Mouse (Mus musculus): Measurements from ENCODE around the gene Gm10271. TPM values are rescaled to one million over a fixed set of nuclear protein-coding genes. Genes with fewer than 3 reads are reported as not detected.
A peak's percentile ranks its signal among the peaks of the same experiment; 100 is the strongest.

Gm10271 gene
- polyA plus RNA-seq, 1 experiment from 2014 or later = not detected

GRCm38 (mm10) chr10:116968741-116969140, 3.7 kb downstream of the Gm10271 start:
- no peak for DNase-seq (ENCODE audit: low spot score)
- no peak overlapping the region for H3K4me3 ChIP-seq (ENCODE audit: low read depth, low read length)
- no peak overlapping the region for H3K27ac ChIP-seq (replicated peaks; ENCODE audit: low read depth, low read length)
- no peaks in the 10 kb centered on the region for H3K9me3 ChIP-seq (replicated peaks; ENCODE audit: control insufficient read depth, low read length)
- no peaks in the 10 kb centered on the region for H3K27me3 ChIP-seq (ENCODE audit: control insufficient read depth, insufficient read depth, low read length)
- ATAC-seq (replicated peaks; ENCODE audit: insufficient number of reproducible peaks, low FRiP score, low TSS enrichment, low read depth) = no peak
- H3K4me1 ChIP-seq (ENCODE audit: control insufficient read depth, insufficient read depth, low read length) = no peaks in the 10 kb centered on the region
- H3K9ac ChIP-seq (replicated peaks; ENCODE audit: low read length) = no peak overlapping the region
- 81% methylated on average over 4 of the region's 4 CpGs for WGBS
- H3K4me2 ChIP-seq (ENCODE audit: low read depth, low read length) = no peak overlapping the region
- no peaks in the 10 kb centered on the region for H3K36me3 ChIP-seq (replicated peaks; ENCODE audit: control insufficient read depth, insufficient read depth, low read depth, low read length)

- WGBS = 84% methylated on average over 6 of the region's 6 CpGs
- H3K27me3 ChIP-seq (ENCODE audit: control insufficient read depth, insufficient read depth, low read length) = no peaks in the 10 kb centered on the region
- no peak overlapping the region for H3K4me2 ChIP-seq (ENCODE audit: low read depth, low read length)
- H3K36me3 ChIP-seq (replicated peaks; ENCODE audit: control insufficient read depth, insufficient read depth, low read depth, low read length) = no peaks in the 10 kb centered on the region
- H3K4me1 ChIP-seq (ENCODE audit: control insufficient read depth, insufficient read depth, low read length) = no peaks in the 10 kb centered on the region
- ATAC-seq (replicated peaks; ENCODE audit: insufficient number of reproducible peaks, low FRiP score, low TSS enrichment, low read depth) = no peak
- H3K9ac ChIP-seq (replicated peaks; ENCODE audit: low read length) = no peak overlapping the region
- DNase-seq (ENCODE audit: low spot score) = no peak
- H3K4me3 ChIP-seq (ENCODE audit: low read depth, low read length) = no peak overlapping the region
- H3K27ac ChIP-seq (replicated peaks; ENCODE audit: low read depth, low read length) = no peak overlapping the region
- H3K9me3 ChIP-seq (replicated peaks; ENCODE audit: control insufficient read depth, low read length) = no peaks in the 10 kb centered on the region
Measured at GRCm38 (mm10) chr10:116966065-116966464, 6.3 kb downstream of the Gm10271 start.

DNA sequence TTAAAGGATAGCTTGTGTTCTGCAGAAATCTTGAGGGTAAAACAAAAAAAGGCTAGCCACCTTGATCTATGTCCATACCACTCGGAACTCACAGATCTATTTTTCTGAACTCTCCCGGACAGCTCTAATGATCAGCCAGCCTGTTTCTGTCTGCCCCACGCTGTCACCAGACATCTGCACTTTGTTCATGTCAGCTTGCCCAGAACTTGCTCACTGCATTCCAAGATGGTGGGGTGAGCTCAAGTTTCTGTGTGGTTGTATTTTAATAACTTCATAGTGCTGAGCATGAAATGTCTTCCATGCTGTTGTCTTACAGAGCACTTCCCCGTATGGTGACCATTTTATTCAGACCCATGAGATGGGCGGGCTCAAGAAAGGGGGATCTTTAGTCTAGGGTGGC, 7.1 kb downstream of the Gm10271 start:
- H3K9ac ChIP-seq (replicated peaks; ENCODE audit: low read length) = no peak overlapping the region
- 43% methylated on average over 5 of the region's 5 CpGs for WGBS
- no peak overlapping the region for H3K27ac ChIP-seq (replicated peaks; ENCODE audit: low read depth, low read length)
- H3K4me2 ChIP-seq (ENCODE audit: low read depth, low read length) = no peak overlapping the region
- no peaks in the 10 kb centered on the region for H3K4me1 ChIP-seq (ENCODE audit: control insufficient read depth, insufficient read depth, low read length)
- no peak overlapping the region for H3K4me3 ChIP-seq (ENCODE audit: low read depth, low read length)
- DNase-seq (ENCODE audit: low spot score) = peak; percentile 63
- H3K27me3 ChIP-seq (ENCODE audit: control insufficient read depth, insufficient read depth, low read length) = no peaks in the 10 kb centered on the region
- no peaks in the 10 kb centered on the region for H3K36me3 ChIP-seq (replicated peaks; ENCODE audit: control insufficient read depth, insufficient read depth, low read depth, low read length)
- no peak for ATAC-seq (replicated peaks; ENCODE audit: insufficient number of reproducible peaks, low FRiP score, low TSS enrichment, low read depth)
- no peaks in the 10 kb centered on the region for H3K9me3 ChIP-seq (replicated peaks; ENCODE audit: control insufficient read depth, low read length)

DNA sequence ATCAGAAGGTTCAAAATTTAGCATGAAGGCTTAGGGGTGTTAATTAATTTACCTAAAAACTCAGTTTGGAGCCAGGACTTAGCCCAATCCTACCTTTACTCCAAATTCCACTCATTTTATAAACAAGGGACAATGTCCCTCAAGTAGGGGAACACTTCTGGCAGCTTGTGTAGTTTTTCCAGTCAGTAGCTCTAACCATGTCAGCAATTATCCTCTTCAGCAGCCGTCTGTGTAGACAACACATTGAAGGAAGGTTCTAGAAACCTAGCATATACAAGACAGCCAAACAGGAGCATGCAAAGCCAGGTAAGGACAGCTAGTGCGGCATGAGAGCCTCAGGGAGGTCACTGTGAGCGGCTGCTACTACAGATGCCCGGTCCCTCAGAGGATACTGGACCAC, 7.8 kb downstream of the Gm10271 start:
- ATAC-seq (replicated peaks; ENCODE audit: insufficient number of reproducible peaks, low FRiP score, low TSS enrichment, low read depth) (no peak), DNase-seq (ENCODE audit: low spot score) (no peak)
- Histone ChIP-seq H3K36me3 (replicated peaks; ENCODE audit: control insufficient read depth, insufficient read depth, low read depth, low read length) (no peaks in the 10 kb centered on the region), H3K9me3 (replicated peaks; ENCODE audit: control insufficient read depth, low read length) (no peaks in the 10 kb centered on the region), H3K4me3 (ENCODE audit: low read depth, low read length) (no peak overlapping the region), H3K4me1 (ENCODE audit: control insufficient read depth, insufficient read depth, low read length) (no peaks in the 10 kb centered on the region), H3K4me2 (ENCODE audit: low read depth, low read length) (no peak overlapping the region), H3K27me3 (ENCODE audit: control insufficient read depth, insufficient read depth, low read length) (no peaks in the 10 kb centered on the region), H3K9ac (replicated peaks; ENCODE audit: low read length) (no peak overlapping the region), H3K27ac (replicated peaks; ENCODE audit: low read depth, low read length) (no peak overlapping the region)
- 85% methylated on average over 4 of the region's 4 CpGs for WGBS

- no peaks in the 10 kb centered on the region for H3K4me1 ChIP-seq (ENCODE audit: control insufficient read depth, insufficient read depth, low read length)
- H3K4me3 ChIP-seq (ENCODE audit: low read depth, low read length) = no peak overlapping the region
- H3K9ac ChIP-seq (replicated peaks; ENCODE audit: low read length) = no peak overlapping the region
- H3K27ac ChIP-seq (replicated peaks; ENCODE audit: low read depth, low read length) = no peak overlapping the region
- H3K27me3 ChIP-seq (ENCODE audit: control insufficient read depth, insufficient read depth, low read length) = no peaks in the 10 kb centered on the region
- H3K4me2 ChIP-seq (ENCODE audit: low read depth, low read length) = no peak overlapping the region
- DNase-seq (ENCODE audit: low spot score) (no peak), ATAC-seq (replicated peaks; ENCODE audit: insufficient number of reproducible peaks, low FRiP score, low TSS enrichment, low read depth) (no peak)
- H3K36me3 ChIP-seq (replicated peaks; ENCODE audit: control insufficient read depth, insufficient read depth, low read depth, low read length) = no peaks in the 10 kb centered on the region
- 82% methylated on average over 11 of the region's 11 CpGs for whole genome bisulfite sequencing
- H3K9me3 ChIP-seq (replicated peaks; ENCODE audit: control insufficient read depth, low read length) = no peaks in the 10 kb centered on the region
Measured at GRCm38 (mm10) chr10:116964084-116964483, 8.3 kb downstream of the Gm10271 start.

- peak; percentile 15 for DNase-seq (ENCODE audit: low spot score)
- H3K36me3 ChIP-seq (replicated peaks; ENCODE audit: control insufficient read depth, insufficient read depth, low read depth, low read length) = no peaks in the 10 kb centered on the region
- no peaks in the 10 kb centered on the region for H3K9me3 ChIP-seq (replicated peaks; ENCODE audit: control insufficient read depth, low read length)
- no peak for ATAC-seq (replicated peaks; ENCODE audit: insufficient number of reproducible peaks, low FRiP score, low TSS enrichment, low read depth)
- H3K4me3 ChIP-seq (ENCODE audit: low read depth, low read length) = no peak overlapping the region
- H3K27me3 ChIP-seq (ENCODE audit: control insufficient read depth, insufficient read depth, low read length) = no peaks in the 10 kb centered on the region
- no peak overlapping the region for H3K4me2 ChIP-seq (ENCODE audit: low read depth, low read length)
- 58% methylated on average over 17 of the region's 17 CpGs for WGBS
- H3K27ac ChIP-seq (replicated peaks; ENCODE audit: low read depth, low read length) = no peak overlapping the region
- no peak overlapping the region for H3K9ac ChIP-seq (replicated peaks; ENCODE audit: low read length)
- no peaks in the 10 kb centered on the region for H3K4me1 ChIP-seq (ENCODE audit: control insufficient read depth, insufficient read depth, low read length)
Measured at GRCm38 (mm10) chr10:116962803-116963202, 9.6 kb downstream of the Gm10271 start.

DNA sequence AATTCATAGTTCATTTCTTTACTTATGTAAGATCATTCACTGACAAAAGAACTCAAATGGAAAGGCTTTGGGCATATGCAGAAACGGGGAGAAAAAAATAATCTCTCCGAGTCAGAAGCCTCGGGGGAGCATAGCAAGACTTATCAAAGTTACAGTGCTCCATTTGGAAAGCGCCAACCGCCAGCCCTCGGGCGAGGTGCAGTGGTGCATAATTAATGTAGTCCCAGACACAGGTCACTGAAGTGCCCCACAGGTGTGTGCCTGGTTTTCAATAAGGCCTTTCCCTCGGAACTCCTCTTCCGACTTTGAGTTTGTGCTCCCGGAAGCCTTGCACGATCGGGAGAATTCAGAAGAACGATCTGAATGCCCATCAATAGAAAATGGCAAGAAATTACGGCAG, 10.3 kb downstream of the Gm10271 start:
- Histone ChIP-seq H3K4me2 (ENCODE audit: low read depth, low read length) (no peak overlapping the region), H3K27ac (replicated peaks; ENCODE audit: low read depth, low read length) (no peak overlapping the region), H3K9me3 (replicated peaks; ENCODE audit: control insufficient read depth, low read length) (no peaks in the 10 kb centered on the region), H3K9ac (replicated peaks; ENCODE audit: low read length) (no peak overlapping the region), H3K4me3 (ENCODE audit: low read depth, low read length) (no peak overlapping the region), H3K4me1 (ENCODE audit: control insufficient read depth, insufficient read depth, low read length) (no peaks in the 10 kb centered on the region), H3K36me3 (replicated peaks; ENCODE audit: control insufficient read depth, insufficient read depth, low read depth, low read length) (no peaks in the 10 kb centered on the region), H3K27me3 (ENCODE audit: control insufficient read depth, insufficient read depth, low read length) (no peaks in the 10 kb centered on the region)
- DNase-seq (ENCODE audit: low spot score) = no peak
- WGBS = 80% methylated on average over 14 of the region's 14 CpGs
- ATAC-seq (replicated peaks; ENCODE audit: insufficient number of reproducible peaks, low FRiP score, low TSS enrichment, low read depth) = no peak

DNA sequence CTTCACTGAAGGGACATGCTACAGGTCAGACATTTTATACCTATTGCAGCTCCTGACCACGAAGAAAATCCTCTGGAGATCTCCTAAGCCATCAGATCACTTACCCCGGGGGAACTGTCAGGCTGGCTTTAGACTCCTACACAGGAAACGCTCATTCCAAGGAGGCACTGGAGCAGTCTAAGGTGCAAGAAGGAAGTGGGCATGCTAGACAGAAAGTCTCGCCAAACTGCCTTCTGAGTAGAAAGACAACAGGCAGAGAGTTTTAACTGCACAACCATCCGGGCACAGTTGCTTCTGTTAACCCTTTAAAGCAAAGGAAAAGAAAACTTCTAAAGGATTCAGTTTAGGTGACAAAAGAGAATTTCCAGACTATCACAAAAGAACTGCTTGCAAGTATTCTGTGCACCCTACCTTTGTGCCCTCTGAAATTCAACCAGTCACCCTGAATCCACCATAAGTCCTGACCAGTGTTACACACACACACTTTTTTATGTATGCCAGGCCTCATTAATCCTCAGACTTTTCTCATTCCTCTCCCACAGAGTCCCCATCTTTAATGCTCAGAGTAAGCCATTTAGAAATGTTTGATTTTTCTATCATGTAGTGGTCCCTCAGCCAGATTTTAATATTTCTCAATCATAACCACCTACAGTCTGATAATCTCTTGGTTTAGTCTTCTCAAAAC, 14.4 kb downstream of the Gm10271 start:
- no peaks in the 10 kb centered on the region for H3K27me3 ChIP-seq (ENCODE audit: control insufficient read depth, insufficient read depth, low read length)
- H3K9ac ChIP-seq (replicated peaks; ENCODE audit: low read length) = no peak overlapping the region
- 39% methylated on average over 5 of the region's 5 CpGs for WGBS
- H3K4me3 ChIP-seq (ENCODE audit: low read depth, low read length) = no peak overlapping the region
- DNase-seq (ENCODE audit: low spot score) (no peak), ATAC-seq (replicated peaks; ENCODE audit: insufficient number of reproducible peaks, low FRiP score, low TSS enrichment, low read depth) (no peak)
- H3K4me2 ChIP-seq (ENCODE audit: low read depth, low read length) = no peak overlapping the region
- no peaks in the 10 kb centered on the region for H3K4me1 ChIP-seq (ENCODE audit: control insufficient read depth, insufficient read depth, low read length)
- H3K27ac ChIP-seq (replicated peaks; ENCODE audit: low read depth, low read length) = no peak overlapping the region
- no peaks in the 10 kb centered on the region for H3K9me3 ChIP-seq (replicated peaks; ENCODE audit: control insufficient read depth, low read length)
- no peaks in the 10 kb centered on the region for H3K36me3 ChIP-seq (replicated peaks; ENCODE audit: control insufficient read depth, insufficient read depth, low read depth, low read length)

Data from embryonic facial prominence, embryonic 11.5 days (tissue).